Mouse (Mus musculus) brain, embryonic 14.5 days (tissue): Measurements from ENCODE around the gene Rnf216. TPM values are rescaled to one million over a fixed set of nuclear protein-coding genes. Genes with fewer than 3 reads are reported as not detected.

Source experiments
- DNase-seq: peaks from one replicate; pipeline ENCODE4 v3.0.0-alpha.2; 2011; ENCODE audit warnings: low read depth
- CTCF ChIP-seq: fragments of 200-500 bp; IDR thresholded peaks from 2 replicates; pipeline ENCODE4 v1.5.1; 2012; ENCODE audit warnings: inconsistent platforms, mild to moderate bottlenecking, moderate library complexity, borderline replicate concordance; ENCODE audit not compliant: insufficient read depth, insufficient read length; ENCODE audit errors: extremely low read depth
- POLR2A ChIP-seq: fragments of 200-500 bp; IDR thresholded peaks from 2 replicates; pipeline ENCODE4 v1.6.1; 2012; ENCODE audit warnings: mild to moderate bottlenecking, inconsistent platforms, borderline replicate concordance; ENCODE audit not compliant: poor library complexity, insufficient read depth, insufficient read length, severe bottlenecking; ENCODE audit errors: extremely low read depth
- polyA plus RNA-seq: library from polyadenylated mRNA; depleted of rRNA; stranded (reverse); fragments of >200 nt; gene quantifications from 2 replicates; pipeline ENCODE4 v1.2.3, GENCODE M21; 2012

Rnf216 gene
- polyA plus RNA-seq, 1 experiment = 33.2 TPM

DNA sequence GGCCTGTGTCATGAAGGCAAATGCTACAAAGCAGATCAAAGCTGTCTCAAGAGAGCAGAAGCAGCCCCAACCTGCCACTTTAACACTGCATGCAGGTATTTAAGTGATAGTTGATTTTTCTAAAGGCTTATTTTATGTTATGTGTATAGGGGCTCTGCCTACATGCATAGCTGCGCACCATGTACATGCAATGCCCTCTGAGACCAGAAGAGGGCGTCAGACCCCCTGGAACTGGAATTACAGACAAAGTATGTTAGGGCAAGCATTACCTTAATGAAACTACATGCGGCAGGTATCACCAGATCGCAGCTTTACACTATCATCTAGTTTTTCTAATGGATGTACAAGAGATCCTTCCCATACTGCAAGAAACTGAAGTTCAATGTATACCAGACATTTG, 27.9 kb downstream of the Rnf216 start:
- peak; percentile 49 for DNase-seq
- TF ChIP-seq POLR2A (no peak), CTCF (peak; percentile 58; the same call in 1 of the 2 replicates)

DNA sequence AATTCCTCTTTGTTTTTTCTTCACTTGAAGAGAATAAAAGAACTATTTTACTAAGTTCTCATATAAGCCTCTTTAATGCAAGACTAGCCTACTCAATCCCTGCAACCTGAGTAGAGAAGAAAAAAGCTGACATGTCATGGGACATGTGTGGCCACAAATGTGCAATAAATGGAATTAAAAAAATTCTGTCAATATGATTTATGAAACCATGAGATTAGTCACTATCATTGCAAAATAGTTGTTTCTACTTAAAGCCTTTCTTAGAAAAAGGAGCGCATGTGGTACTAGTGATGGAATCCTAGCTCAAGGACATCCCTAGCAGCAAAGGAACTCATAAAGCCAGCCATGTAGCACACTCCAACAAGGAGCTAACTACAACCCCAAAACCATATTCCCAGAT, 33.0 kb downstream of the Rnf216 start:
- DNase-seq = no peak
- TF ChIP-seq CTCF = no peak
- no peak for TF ChIP-seq POLR2A

DNA sequence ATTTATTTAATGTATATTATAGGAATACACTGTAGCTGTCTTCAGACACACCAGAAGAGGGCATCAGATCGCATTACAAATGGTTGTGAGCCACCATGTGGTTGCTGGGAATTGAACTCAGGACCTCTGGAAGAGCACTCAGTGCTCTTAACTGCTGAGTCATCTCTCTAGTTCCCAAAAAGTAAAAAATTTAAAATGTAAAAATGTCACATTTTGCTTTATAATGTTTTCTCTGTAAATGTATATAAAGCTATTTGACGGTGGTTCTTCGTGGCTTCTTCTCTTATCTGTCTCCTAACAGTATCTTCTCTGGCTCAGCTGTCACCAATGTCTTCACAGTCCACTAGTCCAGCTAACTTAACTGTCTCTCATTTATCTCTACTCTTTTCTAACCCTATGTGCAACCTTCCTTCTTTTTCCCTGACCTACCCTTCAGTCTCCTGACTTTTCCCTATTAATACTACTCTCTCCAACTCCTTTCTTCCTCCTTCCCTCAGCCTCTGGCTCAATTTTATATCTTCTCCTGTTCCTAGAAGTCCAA, 36.1 kb downstream of the Rnf216 start:
- DNase-seq = no peak

DNA sequence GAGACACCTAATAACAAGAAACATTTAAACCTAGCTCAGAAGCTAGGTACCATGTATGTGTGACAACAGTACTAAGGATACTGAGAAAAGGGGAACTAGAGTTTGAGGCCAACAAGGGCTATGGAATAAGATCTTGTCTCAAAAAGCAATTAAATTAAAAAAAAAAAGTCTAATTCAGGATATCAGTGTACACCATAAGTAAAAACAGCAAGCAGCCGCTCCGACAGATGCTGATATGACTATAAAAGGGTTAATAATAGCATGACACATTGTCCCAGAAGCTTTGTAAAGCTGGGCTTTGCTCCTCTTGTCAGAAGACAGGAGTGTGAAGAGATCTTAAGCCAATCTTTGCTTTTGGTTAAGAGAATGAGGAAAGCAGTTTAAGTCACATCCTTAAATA, 36.8 kb downstream of the Rnf216 start:
- TF ChIP-seq POLR2A (no peak), CTCF (no peak)
- DNase-seq = no peak

More for the DNA sequence above, 36.1 kb downstream of the Rnf216 start:
- TF ChIP-seq CTCF (no peak), POLR2A (no peak)

DNA sequence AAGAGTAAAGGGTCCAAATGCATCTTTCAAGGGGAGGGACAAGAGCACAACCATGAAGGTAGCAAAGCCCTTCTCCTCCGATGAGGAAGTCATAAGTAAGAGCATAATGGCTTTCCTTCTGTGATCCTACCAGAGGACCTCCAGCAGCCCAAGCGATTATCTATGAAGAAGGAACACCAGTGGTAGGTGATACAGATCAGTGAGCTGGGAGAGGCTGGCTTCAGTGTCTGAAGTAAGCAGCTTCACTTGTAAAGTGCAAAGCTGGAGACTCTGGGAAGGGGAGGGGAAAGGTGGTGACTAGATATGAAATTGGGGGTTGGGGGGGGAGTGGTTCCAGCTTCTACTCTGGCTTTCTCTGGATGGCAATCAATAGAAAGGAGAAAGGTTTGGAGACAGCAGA, 43.7 kb downstream of the Rnf216 start:
- DNase-seq = no peak
- TF ChIP-seq POLR2A (no peak), CTCF (no peak)

DNA sequence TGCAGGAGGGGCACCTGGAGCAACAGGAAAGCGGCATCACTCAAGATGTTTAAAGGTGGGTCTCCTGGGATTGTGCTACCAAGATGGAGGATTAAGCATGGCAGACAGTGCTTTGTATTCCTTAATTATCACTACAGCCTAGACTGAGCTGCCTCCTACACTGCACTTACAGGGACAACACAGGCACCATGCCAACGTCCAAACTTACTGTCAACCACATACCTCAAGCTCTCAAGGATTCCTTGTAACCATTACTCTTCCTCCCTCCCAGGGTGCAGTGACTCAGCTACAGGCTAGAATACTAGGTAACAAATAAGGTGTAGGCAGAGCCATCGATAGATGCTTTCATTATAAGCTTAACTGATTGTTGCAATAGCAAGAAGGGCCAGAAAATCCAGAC, 44.4 kb downstream of the Rnf216 start:
- DNase-seq = no peak
- no peak for TF ChIP-seq POLR2A
- TF ChIP-seq CTCF = no peak

DNA sequence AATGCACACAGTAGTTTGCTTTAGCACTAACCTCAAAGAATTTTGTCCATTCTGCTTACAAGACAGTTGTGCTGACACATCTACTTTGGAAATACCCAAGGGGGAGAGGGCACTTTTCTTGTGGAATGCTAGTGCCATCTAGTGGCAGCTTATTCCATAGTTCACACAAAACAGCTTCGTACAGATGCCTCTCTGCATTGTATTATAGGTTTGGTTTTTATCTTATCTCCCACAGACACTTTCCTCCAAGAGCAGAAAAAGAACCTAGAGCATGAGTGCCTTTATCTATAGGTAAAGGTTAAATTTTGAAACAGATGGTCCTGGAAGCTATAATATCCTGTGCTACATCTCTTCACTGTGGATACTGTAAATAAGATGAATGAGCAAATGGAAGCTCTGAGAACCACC, 46.2 kb downstream of the Rnf216 start:
- TF ChIP-seq CTCF (peak; percentile 73; the same call in 1 of the 2 replicates), POLR2A (no peak)
- peak; percentile 93 for DNase-seq

DNA sequence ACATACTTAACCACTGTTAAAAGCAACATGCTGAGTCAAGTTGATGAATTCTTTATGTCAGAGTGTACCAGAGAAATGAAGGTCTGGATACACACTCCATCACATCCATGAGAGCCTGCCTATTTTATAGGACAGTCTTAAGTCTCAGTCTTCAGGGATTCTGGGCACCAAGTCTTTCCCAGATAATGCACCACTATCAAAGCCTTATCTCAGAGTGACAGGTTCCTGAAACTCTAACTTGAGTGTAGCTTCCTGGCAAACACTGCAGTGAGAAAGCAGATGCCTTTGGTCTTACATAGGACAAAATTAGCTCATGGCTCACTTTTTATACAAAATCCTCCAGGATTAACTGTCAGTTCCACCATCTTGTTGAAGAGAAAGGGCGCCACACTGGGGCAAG, 46.7 kb downstream of the Rnf216 start:
- TF ChIP-seq POLR2A (no peak), CTCF (no peak)
- no peak for DNase-seq

DNA sequence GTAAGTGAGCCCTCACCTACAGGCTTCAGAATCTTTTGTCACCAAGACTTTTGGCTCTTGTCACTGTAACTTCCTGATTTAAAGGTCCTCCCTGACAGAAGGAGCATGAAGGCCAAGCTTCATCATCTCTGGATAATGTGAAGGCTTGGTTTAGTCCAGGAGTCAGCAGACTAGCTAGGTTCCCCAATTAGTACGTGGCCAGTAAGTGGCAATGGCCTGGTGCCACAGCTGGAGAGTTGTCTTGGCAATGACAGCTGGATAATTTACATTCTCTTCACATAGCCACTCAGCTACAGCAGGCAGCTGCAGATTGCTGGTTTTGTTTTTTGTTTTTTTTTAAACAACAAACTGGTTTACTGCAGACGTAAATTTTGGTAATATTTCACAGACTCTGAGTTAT, 47.6 kb downstream of the Rnf216 start:
- TF ChIP-seq POLR2A = no peak
- TF ChIP-seq CTCF = no peak
- DNase-seq = peak; percentile 57

DNA sequence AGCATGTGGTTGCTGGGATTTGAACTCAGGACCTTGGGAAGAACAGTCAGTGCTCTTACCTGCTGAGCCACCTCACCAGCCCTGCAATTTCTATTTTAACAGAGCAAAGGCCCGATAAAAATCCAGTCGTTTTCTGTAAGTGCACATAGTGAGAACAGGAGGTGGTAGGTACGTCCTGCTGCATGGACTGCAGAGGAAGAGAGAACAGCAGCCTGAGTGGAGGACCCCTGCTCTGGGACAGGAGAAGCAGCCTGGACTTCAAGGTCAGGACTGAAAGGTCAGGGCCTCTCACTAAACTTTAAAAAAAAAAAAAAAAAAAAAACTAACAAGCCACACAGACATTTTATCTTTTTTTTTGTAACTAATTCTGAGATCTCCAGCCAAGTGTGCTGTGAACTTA, 50.5 kb downstream of the Rnf216 start:
- DNase-seq = no peak
- TF ChIP-seq POLR2A (no peak), CTCF (no peak)

DNA sequence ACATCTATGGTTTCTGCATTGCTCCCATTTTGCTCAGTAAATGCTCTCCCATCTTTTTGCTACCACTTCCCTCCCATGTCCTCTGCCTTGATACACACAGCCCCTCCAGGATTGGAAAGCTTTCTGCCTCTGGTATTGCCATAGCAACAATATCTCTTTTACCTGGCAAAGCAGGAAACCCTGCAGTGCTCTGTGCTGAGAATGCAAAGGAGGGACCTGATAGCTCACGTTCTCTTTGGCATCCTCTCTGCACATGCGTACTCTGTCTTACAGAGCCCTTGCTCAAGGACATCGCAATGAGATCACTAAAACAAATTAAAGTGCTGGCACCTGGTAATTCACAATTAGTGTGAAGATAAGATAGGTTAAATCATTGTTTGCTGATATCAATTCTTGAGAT, 51.3 kb downstream of the Rnf216 start:
- peak; percentile 86 for DNase-seq
- no peak for TF ChIP-seq POLR2A

DNA sequence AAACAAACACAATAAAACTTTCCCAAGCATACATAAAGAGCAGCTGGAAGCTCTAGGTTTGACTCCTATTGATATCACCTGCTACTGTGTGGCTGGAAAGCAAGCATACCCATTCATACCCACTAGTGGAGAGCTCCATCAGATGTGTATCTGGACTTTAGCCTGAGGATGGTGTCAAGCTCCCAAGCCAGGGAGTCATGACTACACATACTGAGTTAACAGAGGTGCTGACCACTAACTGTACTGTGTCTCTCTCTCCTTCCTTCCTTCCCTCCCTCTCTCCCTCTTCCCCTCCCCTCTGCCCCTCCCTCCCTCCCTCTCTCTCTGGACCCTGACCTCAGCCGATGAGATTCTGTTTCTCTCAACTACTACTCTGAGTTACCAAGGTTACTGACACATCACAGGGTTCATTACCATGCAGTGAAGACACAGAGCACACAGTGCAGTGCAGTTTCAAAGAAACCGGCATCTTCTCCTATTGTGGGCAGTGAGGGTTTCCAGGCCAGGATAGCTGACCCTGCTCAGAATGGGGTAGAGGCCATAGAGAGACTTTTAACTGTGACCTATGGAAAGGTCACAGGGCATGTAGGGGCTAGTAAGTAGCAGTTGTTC, 51.9 kb downstream of the Rnf216 start:
- peak; percentile 46 for DNase-seq
- TF ChIP-seq POLR2A (no peak), CTCF (no peak)
